Mouse (Mus musculus) CD4-positive, CD25-positive, alpha-beta regulatory T cell, adult 4 months (primary cell): ENCODE data around the gene Ubp1. TPM values are rescaled to one million over a fixed set of nuclear protein-coding genes. Genes with fewer than 3 reads are reported as not detected.
"Not testable (repeated sequence)": the region's sequence is repeated elsewhere in the genome, so short reads cannot be mapped to it uniquely, and the experiment has no call there.

ENCODE experiments used
- ATAC-seq: one replicate; pipeline ENCODE4 v1.8.0; 2017
- polyA plus RNA-seq, 2 experiments: library from polyadenylated mRNA; unstranded; fragments of 100-300 nt; shearing (Covaris generic); gene quantifications; one replicate each; pipeline ENCODE4 v1.2.1; 2017

Ubp1 gene
- 10 to 100 TPM; 34.9 to 36.2 TPM for polyA plus RNA-seq

DNA sequence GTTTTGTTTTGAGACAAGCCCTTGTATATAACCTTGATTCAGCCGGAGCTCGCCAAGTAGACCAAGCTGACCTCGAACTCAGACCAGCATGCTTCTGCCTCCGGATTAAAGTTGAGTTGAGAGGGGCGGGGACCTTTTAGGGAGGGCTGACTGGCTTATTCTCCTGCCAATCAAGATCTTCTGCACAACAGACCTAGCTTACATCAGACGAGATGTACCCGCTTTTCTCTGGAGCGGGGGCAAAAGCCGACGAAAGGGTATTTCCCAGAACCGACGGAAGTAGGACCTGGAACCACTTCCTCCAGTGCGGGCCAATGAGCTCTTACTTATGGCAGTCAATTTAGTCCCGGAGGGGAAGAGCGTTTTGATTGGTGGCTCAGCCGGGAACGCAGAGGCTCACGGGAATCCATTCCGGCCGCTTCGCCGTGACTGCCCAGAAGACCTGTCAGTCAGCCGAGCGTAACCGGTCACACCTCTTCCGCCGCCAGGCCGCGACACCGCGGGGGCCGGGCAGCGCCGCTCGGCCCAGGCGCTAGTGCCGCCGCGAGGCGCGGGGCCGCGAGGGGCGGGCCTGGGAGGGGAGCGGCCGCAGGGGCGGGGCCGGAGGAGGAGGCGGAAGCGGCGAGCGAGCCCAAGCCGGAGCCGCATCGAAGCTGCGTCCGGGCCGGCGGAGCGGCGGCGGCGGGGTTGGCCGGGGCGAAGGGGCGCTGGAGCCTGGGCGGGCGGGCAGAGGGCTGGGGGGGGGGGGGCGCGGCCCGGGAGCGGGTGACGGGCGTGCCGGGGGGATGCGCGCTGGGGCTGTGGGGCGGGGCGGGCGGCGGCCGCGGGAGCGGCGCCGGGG lies at the start of gene Ubp1:
TSS of gene Ubp1 (plus strand) at position 401 of the 841 bp plus-strand sequence.
- peak; percentile 95 for ATAC-seq

DNA sequence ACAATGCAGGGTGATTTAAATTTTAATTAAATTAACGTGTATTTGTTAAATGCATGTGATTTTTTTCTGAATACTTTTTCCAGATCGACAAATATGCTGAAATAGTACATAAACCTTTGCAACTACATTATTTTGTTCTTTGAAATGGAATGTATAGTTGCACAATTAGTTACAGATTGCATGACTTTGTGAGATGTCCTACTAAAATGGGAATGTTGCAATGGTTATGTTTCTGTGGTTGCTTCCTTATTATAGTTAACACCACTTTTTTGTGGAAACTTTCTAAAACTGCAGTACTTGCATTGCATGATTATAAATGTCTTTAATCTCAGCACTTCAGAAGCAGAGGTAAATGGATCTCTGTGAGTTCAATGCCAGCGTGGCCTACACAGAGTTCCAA lies 35.8 kb upstream of the Ubp1 start:
- ATAC-seq: no peak

- ATAC-seq: no peak
Observed at GRCm38 (mm10) chr9:113903136-113903535, 27.6 kb upstream of the Ubp1 start.

GRCm38 (mm10) chr9:113904315-113904714 lies 26.4 kb upstream of the Ubp1 start:
- not testable (repeated sequence) for ATAC-seq

GRCm38 (mm10) chr9:113915789-113916188 lies 14.9 kb upstream of the Ubp1 start:
- no peak for ATAC-seq

DNA sequence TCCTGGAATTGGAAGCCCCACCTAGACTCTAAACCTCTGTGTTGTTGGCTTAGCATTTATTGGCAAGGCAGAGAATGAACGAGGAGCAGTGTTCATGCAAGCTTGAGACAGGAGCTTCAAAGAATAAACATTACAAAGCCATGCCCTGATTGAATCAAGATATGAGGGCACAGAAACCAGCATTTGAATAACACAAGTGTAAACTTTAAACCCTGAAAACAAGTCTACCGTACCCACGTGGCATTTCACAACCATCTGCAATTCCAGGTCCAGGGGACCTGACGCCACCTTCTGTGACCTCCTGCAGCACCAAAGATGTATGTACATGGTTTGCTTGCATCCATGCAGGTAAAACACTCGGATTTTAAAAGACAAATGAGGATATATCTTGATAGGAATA lies 8.1 kb upstream of the Ubp1 start:
- no peak for ATAC-seq

DNA sequence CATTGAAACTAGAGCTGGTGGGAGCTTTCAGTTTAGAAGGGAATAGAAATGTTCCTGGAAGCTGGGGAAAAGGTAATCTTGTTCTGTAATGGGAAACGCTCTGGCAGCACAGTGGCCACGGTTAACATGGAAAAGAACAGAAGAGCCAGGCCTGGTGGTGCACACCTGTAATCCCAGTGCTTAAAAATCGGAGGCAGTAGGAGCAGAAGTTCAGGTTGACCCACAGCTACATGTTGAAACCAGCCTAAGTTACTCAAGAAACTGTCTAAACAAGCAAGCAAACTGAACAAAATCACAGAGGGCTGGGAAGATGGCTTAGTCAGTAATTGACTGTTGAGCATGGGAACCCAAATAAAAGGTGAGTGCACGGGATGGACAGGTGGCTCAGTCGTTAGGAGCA lies 5.9 kb upstream of the Ubp1 start:
- no peak for ATAC-seq

DNA sequence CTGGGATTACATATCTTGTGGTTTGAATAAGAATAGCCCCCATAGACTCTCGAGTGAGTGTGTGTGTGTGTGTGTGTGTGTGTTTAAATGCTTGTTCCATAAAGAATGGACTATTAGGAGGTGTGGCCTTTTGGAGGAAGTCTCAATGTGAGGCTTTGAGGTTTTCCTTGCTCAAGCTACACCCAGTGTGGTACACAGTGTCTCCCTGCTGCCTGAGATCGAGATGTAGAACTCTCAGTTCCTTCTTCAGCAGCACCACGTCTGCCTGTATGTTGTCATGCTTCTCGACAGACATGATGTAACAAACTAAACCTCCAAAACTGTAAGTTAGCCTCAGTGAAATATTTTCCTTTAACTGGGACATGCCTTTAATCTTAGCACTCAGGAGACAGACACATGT lies 2.1 kb upstream of the Ubp1 start:
- ATAC-seq: no peak

GRCm38 (mm10) chr9:113929676-113930075 lies 1.1 kb upstream of the Ubp1 start:
- no peak for ATAC-seq

- ATAC-seq: no peak
Observed at GRCm38 (mm10) chr9:113931375-113932099, 803 bp downstream of the Ubp1 start.

- ATAC-seq: no peak
Observed at GRCm38 (mm10) chr9:113932100-113932470, 1.4 kb downstream of the Ubp1 start.

DNA sequence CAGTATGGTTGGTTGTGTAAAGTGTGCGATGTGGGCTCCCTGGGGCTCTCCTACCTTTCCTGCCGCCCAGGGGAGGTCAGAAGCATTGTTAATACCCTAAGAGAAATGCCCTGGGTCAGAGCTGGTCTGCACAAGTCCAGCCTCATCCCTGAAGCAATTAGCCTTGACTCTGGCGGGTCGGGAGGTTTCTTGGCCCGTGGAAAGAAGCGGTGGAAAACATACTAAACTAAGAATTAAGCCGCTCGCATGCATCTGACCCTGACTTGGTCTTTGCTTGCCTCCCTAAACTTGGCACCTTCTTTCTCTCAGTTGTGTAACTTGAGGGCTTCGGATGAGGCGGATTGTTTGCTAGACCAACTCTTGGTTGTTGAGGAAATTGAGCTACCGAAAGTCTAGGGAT lies 1.8 kb downstream of the Ubp1 start:
- ATAC-seq: no peak

- ATAC-seq: no peak
Observed at GRCm38 (mm10) chr9:113935638-113936037, 4.9 kb downstream of the Ubp1 start.

- no peak for ATAC-seq
Observed at GRCm38 (mm10) chr9:113939063-113939850, 8.5 kb downstream of the Ubp1 start.

DNA sequence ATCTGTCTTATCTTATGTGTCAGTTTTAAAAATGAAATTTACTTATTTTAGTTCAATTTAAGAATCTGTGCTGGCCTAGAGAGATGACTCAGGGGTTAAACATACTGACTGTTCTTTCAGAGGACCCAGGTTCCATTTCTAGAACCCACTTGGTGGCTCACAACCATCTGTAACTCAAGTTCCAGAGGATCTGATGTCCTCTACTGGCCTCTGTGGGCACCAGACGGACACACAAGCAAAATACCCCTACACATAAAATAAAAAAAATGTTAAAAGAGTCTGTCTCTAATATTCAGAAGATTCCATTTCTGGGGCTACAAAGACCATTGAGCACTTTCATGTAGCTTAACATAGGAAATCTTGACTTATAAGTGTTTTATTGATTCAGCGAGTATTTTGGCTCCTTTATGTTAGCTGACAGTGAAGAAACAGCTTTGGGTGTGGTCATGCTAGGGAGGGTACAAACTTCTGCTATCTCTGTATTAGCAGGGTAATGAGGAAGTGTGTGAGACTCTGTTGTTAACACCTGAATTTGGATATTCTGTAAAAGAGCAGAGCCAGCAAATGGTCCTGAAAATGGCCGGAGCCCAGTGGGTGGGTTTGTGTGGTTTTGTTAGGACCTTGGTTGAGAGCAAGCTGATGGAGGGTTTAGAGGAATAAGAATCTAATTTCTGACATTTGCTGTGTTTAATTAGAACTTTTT lies 10.5 kb downstream of the Ubp1 start:
- no peak for ATAC-seq

- no peak for ATAC-seq
Observed at GRCm38 (mm10) chr9:113943372-113943771, 12.6 kb downstream of the Ubp1 start.

DNA sequence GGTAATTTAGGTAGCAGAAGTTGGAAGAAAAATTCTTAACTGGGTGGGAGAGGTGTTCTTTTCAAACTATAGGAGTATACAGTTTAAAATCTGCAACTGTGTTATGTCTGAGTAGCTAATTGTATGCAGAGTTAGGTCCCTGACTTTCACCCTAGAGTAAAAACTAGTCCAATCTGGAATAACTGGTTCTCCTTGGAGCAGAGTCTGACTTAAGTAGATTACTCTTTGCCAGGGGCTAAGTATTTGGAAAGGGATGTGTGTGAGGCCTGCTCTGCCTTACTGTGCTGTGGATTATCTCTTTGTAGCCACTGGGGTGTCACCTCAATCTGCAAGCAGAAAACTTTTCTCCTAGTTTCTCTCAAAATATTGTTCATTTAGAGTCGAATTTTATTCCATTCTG lies 16.5 kb downstream of the Ubp1 start:
- ATAC-seq: no peak

GRCm38 (mm10) chr9:113957777-113958176 lies 27.0 kb downstream of the Ubp1 start:
- no peak for ATAC-seq

DNA sequence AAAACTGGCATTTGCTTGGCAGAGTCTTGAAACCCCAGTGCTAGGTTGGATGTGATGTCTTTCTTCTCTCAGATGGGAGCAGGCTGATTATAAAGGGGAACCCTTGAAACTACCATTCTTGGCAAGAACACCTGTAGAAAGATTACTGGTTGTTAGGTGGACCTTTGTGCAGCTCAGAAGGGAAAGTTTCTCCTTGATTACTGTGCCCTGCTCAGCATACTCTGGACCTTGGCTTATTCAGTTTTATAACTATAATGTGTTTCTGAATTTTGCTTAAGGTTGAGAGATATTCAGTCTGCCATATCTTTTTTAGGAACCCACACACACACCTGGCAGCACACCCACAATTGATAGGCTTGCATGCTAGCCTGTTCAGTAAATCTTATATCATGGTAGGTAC lies 33.0 kb downstream of the Ubp1 start:
- ATAC-seq: no peak

- no peak for ATAC-seq
Observed at GRCm38 (mm10) chr9:113964415-113964814, 33.7 kb downstream of the Ubp1 start.

GRCm38 (mm10) chr9:113966838-113967237 lies 36.1 kb downstream of the Ubp1 start:
- no peak for ATAC-seq

GRCm38 (mm10) chr9:113968967-113969366 lies 38.2 kb downstream of the Ubp1 start:
- no peak for ATAC-seq

GRCm38 (mm10) chr9:113969399-113969798 lies 38.7 kb downstream of the Ubp1 start:
- no peak for ATAC-seq
